Mouse (Mus musculus): ENCODE results near the gene P2ry12.

DNA sequence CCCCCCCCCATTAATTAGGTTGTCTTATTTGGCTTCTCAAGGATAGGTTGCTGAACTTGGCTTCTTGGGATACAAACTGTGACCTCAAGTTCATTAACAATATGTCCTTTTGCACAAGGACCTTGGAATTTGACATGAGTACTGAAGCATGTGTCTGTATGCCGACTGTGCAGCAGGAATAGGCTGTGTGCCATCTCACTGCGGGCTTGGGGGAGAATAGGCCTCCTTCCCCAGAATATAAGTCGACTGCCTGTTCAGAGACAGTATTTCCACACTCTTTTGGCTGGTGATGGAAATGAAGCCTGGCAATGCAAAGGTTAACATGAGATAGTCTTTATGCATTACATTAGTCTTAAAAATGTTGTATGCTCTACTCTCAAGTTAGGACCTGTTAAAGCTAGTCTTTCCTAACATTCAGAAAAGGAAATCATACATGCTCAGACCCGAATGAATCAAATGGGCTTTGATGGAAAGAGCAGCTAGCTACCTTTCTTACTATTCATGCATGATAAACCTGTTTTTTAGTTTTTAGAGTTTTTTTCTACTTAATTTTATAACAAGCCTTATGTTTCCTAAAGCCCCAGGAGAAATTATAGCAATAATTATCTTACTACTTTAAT, 65.2 kb downstream of the P2ry12 start:
- TF ChIP-seq POLR2A (IDR thresholded peaks at IDR 0.05; ENCODE audit: control insufficient read depth in 1 of 2, insufficient read depth in 1 of 2, low read depth in 1 of 2, low read length in 2 of 2, poor library complexity in 1 of 2) (no peak), CHD2 (IDR thresholded peaks at IDR 0.05; ENCODE audit: low read length) (no peak), USF2 (IDR thresholded peaks at IDR 0.05; ENCODE audit: borderline replicate concordance in 1 of 2, insufficient read depth in 1 of 2, low read depth in 1 of 2, low read length in 2 of 2) (no peak), SIN3A (IDR thresholded peaks at IDR 0.05; ENCODE audit: low read length) (no peak), E2F4 (IDR thresholded peaks at IDR 0.05; ENCODE audit: borderline replicate concordance, low read depth, low read length) (no peak), EP300 (IDR thresholded peaks at IDR 0.05; ENCODE audit: low read depth in 1 of 2, low read length in 2 of 2) (no peak), KAT2A (conservative IDR thresholded peaks at IDR 0.05; ENCODE audit: low read depth, low read length) (no peak), USF1 (IDR thresholded peaks at IDR 0.05; ENCODE audit: low read depth, low read length) (no peak), CTCF (IDR thresholded peaks at IDR 0.05 in 2 of 3, conservative IDR thresholded peaks at IDR 0.05 in 1 of 3; ENCODE audit: control insufficient read depth in 1 of 3, insufficient read depth in 1 of 3, low read depth in 2 of 3, low read length in 3 of 3, poor library complexity in 1 of 3, severe bottlenecking in 1 of 3) (no peak), TCF12 (IDR thresholded peaks at IDR 0.05; ENCODE audit: low read depth, low read length) (no peak), ETS1 (IDR thresholded peaks at IDR 0.05; ENCODE audit: low read depth, low read length) (no peak)
